Mouse (Mus musculus): ENCODE measurements at regions not wholly inside any gene's neighbourhood (a gene's known extent, or its start where the extent isn't known, plus 50 kb on each side); places are given as distances from the start of the nearest gene placed in this dataset.

- TF ChIP-seq POLR2A (IDR thresholded peaks at IDR 0.05; ENCODE audit: borderline replicate concordance, control insufficient read depth, low read depth, low read length) (no peak), CTCF (IDR thresholded peaks at IDR 0.05; ENCODE audit: control insufficient read depth, insufficient read depth, low read length) (no peak)
These were observed 88.0 kb downstream of the H2al1j start for GRCm38 (mm10) chrX:11415662-11416061.
